Mouse (Mus musculus) erythroblast, embryonic 14.5 days (primary cell): ENCODE data around the gene B4galnt3. TPM values are rescaled to one million over a fixed set of nuclear protein-coding genes. Genes with fewer than 3 reads are reported as not detected.

Experiments used
- H3K27me3 ChIP-seq: 2 replicates; pipeline ENCODE4 v1.6.1; 2012; ENCODE audit warnings: inconsistent platforms; ENCODE audit not compliant: control insufficient read depth
- H3K36me3 ChIP-seq: 2 replicates; pipeline ENCODE4 v1.6.1; 2012; ENCODE audit warnings: mild to moderate bottlenecking, inconsistent platforms; ENCODE audit not compliant: control insufficient read depth
- H3K4me1 ChIP-seq: 2 replicates; pipeline ENCODE4 v1.6.1; 2012; ENCODE audit warnings: inconsistent platforms; ENCODE audit not compliant: control insufficient read depth
- H3K4me3 ChIP-seq: replicated peaks from 2 replicates; pipeline ENCODE3; 2012; ENCODE audit warnings: moderate library complexity, mild to moderate bottlenecking, inconsistent platforms
- H3K9me3 ChIP-seq: 2 replicates; pipeline ENCODE4 v1.6.1; 2012; ENCODE audit warnings: low read length, inconsistent platforms, mixed read lengths; ENCODE audit not compliant: control insufficient read depth
- GATA1 ChIP-seq: IDR thresholded peaks from 2 replicates; pipeline ENCODE4 v1.6.1; 2012; ENCODE audit warnings: low read length, inconsistent platforms, mixed read lengths
- TAL1 ChIP-seq: IDR thresholded peaks from 3 replicates; pipeline ENCODE4 v1.6.1; 2012; ENCODE audit warnings: low read length, inconsistent platforms, mixed read lengths
- polyA plus RNA-seq: library from polyadenylated mRNA; stranded (reverse); fragments of >175 nt; gene quantifications from 2 replicates; pipeline ENCODE4 v1.2.3, GENCODE M21; 2012

Gene B4galnt3
- 0.05 and 0.07 TPM in 2 replicates for polyA plus RNA-seq

- Histone ChIP-seq H3K36me3 (no peaks in the 10 kb centered on the region), H3K27me3 (peaks cover 70% of the 10 kb centered on the region), H3K4me1 (peaks cover 8% of the 10 kb centered on the region), H3K9me3 (no peaks in the 10 kb centered on the region; the same call in 1 of the 2 replicates), H3K4me3 (peak within 1 kb of the TSS; percentile 45)
- TF ChIP-seq GATA1 (no peak), TAL1 (no peak)
Observed at GRCm38 (mm10) chr6:120294056-120294784, at the start of gene B4galnt3, which contains the start of gene D330020A13Rik. Gene B4galnt3, minus strand, starts transcription at chr6:120294559. Gene D330020A13Rik, plus strand, starts transcription at chr6:120294364.

- no peak for TF ChIP-seq TAL1
- no peak for TF ChIP-seq GATA1
- H3K4me3 ChIP-seq: no peak overlapping the region
- peaks cover 98% of the 10 kb centered on the region for H3K36me3 ChIP-seq
- H3K4me1 ChIP-seq: no peaks in the 10 kb centered on the region
- H3K27me3 ChIP-seq: no peaks in the 10 kb centered on the region
- no peaks in the 10 kb centered on the region for H3K9me3 ChIP-seq
Observed at GRCm38 (mm10) chr6:120343992-120344391, 49.6 kb upstream of the B4galnt3 start.

GRCm38 (mm10) chr6:120332351-120332750 is 38.0 kb upstream of the B4galnt3 start:
- H3K4me3 ChIP-seq: no peak overlapping the region
- peaks cover 93% of the 10 kb centered on the region for H3K36me3 ChIP-seq
- H3K4me1 ChIP-seq: no peaks in the 10 kb centered on the region
- no peaks in the 10 kb centered on the region for H3K9me3 ChIP-seq
- H3K27me3 ChIP-seq: no peaks in the 10 kb centered on the region
- TF ChIP-seq TAL1: no peak
- no peak for TF ChIP-seq GATA1

GRCm38 (mm10) chr6:120324295-120324927 is 30.1 kb upstream of the B4galnt3 start:
- Histone ChIP-seq H3K27me3 (no peaks in the 10 kb centered on the region), H3K9me3 (no peaks in the 10 kb centered on the region), H3K36me3 (peaks cover 44% of the 10 kb centered on the region), H3K4me1 (no peaks in the 10 kb centered on the region), H3K4me3 (no peak overlapping the region)
- no peak for TF ChIP-seq GATA1
- TF ChIP-seq TAL1: no peak

GRCm38 (mm10) chr6:120320369-120320768 is 26.0 kb upstream of the B4galnt3 start:
- Histone ChIP-seq H3K27me3 (no peaks in the 10 kb centered on the region), H3K4me3 (no peak overlapping the region), H3K36me3 (peaks cover 25% of the 10 kb centered on the region), H3K4me1 (no peaks in the 10 kb centered on the region), H3K9me3 (no peaks in the 10 kb centered on the region)
- no peak for TF ChIP-seq GATA1
- no peak for TF ChIP-seq TAL1

- peaks cover 12% of the 10 kb centered on the region for H3K36me3 ChIP-seq
- no peak overlapping the region for H3K4me3 ChIP-seq
- no peaks in the 10 kb centered on the region for H3K4me1 ChIP-seq
- no peak for TF ChIP-seq GATA1
- TF ChIP-seq TAL1: no peak
- H3K9me3 ChIP-seq: no peaks in the 10 kb centered on the region
- H3K27me3 ChIP-seq: no peaks in the 10 kb centered on the region
Observed at GRCm38 (mm10) chr6:120319129-120319528, 24.8 kb upstream of the B4galnt3 start.

- no peak overlapping the region for H3K4me3 ChIP-seq
- H3K36me3 ChIP-seq: peaks cover 5% of the 10 kb centered on the region
- H3K9me3 ChIP-seq: no peaks in the 10 kb centered on the region
- TF ChIP-seq GATA1 (no peak), TAL1 (no peak)
- no peaks in the 10 kb centered on the region for H3K27me3 ChIP-seq
- no peaks in the 10 kb centered on the region for H3K4me1 ChIP-seq
Observed at GRCm38 (mm10) chr6:120318303-120318940, 24.1 kb upstream of the B4galnt3 start.

- H3K4me1 ChIP-seq: no peaks in the 10 kb centered on the region
- H3K9me3 ChIP-seq: no peaks in the 10 kb centered on the region
- TF ChIP-seq GATA1: no peak
- no peak for TF ChIP-seq TAL1
- no peaks in the 10 kb centered on the region for H3K27me3 ChIP-seq
- no peaks in the 10 kb centered on the region for H3K36me3 ChIP-seq
- no peak overlapping the region for H3K4me3 ChIP-seq
Observed at GRCm38 (mm10) chr6:120312443-120312842, 18.1 kb upstream of the B4galnt3 start.

- Histone ChIP-seq H3K27me3 (no peaks in the 10 kb centered on the region; the same call in 1 of the 2 replicates), H3K9me3 (no peaks in the 10 kb centered on the region), H3K36me3 (no peaks in the 10 kb centered on the region), H3K4me1 (no peaks in the 10 kb centered on the region), H3K4me3 (no peak overlapping the region)
- TF ChIP-seq TAL1: no peak
- TF ChIP-seq GATA1: no peak
Observed at GRCm38 (mm10) chr6:120309787-120310186, 15.4 kb upstream of the B4galnt3 start.
